Mouse (Mus musculus): ENCODE measurements at regions not wholly inside any gene's neighbourhood (a gene's known extent, or its start where the extent isn't known, plus 50 kb on each side); places are given as distances from the start of the nearest gene placed in this dataset.

GRCm38 (mm10) chr16:50736151-50737047 lies 145.4 kb upstream of the Ccdc54 start:
- TF ChIP-seq CTCF (IDR thresholded peaks at IDR 0.05): peak; percentile 99
- 0 out of 2 replicates have a peak, but pooled peaks have one; percentile 31 for TF ChIP-seq EP300 (IDR thresholded peaks at IDR 0.05)
